Comparison of ENCODE assay signal across 19 mouse cellular contexts in genomic region chr9:122420195-122420756, GRCm38 (mm10).
DNase-seq lines count a peak whose midpoint lies in the region; ATAC-seq and TF ChIP-seq lines count a peak whose summit lies in the region.
"Had no signal": no experiment of that assay in that cellular context is flagged by ENCODE, and none has a peak within 500 bp of the region (broad histone marks: within the 10 kb centered on the region; RNA-seq: fewer than 3 reads in every experiment).

No protein-coding gene starts in this region.

- H3K9ac ChIP-seq in hindbrain, embryonic 12.5 days = no peak overlapping the region
- H3K9ac ChIP-seq: embryonic facial prominence, embryonic 15.5 days; forebrain, embryonic 12.5 days; heart, embryonic 13.5 days; intestine, embryonic 15.5 days; liver, embryonic 14.5 days; lung, embryonic 14.5 days had no signal

- ATAC-seq in hindbrain, embryonic 12.5 days (ENCODE audit: low FRiP score) = 0 out of 2 replicates have a peak, but pooled peaks have one; percentile 4

- no peak overlapping the region for H3K4me2 ChIP-seq in hindbrain, embryonic 12.5 days (replicated peaks)
- H3K4me2 ChIP-seq: forebrain, embryonic 12.5 days; heart, embryonic 13.5 days; intestine, embryonic 15.5 days; lung, embryonic 14.5 days; midbrain, embryonic 11.5 days had no signal

- no peak for TF ChIP-seq CTCF in bone marrow, adult 2 months (IDR thresholded peaks at IDR 0.05; ENCODE audit: control insufficient read depth, insufficient read depth, low read length)

- H3K27ac ChIP-seq in hindbrain, embryonic 12.5 days = no peak overlapping the region
- H3K27ac ChIP-seq in hindbrain, embryonic 10.5 days = no peak overlapping the region
- peak overlapping the region; percentile 26; the same call in 1 of the 2 replicates for H3K27ac ChIP-seq in bone marrow, adult 2 months (ENCODE audit: control insufficient read depth, insufficient read depth, low read depth, low read length, poor library complexity)
- H3K27ac ChIP-seq: embryonic facial prominence, embryonic 10.5 days; embryonic facial prominence, embryonic 15.5 days; forebrain, embryonic 12.5 days; heart, adult 2 months; heart, embryonic 13.5 days; hindbrain, postnatal 0 days; intestine, embryonic 15.5 days; kidney, postnatal 0 days; liver, embryonic 14.5 days had no signal

- peaks cover 2% of the 10 kb centered on the region; the same call in 1 of the 2 replicates for H3K4me1 ChIP-seq in hindbrain, embryonic 12.5 days
- peaks cover 6% of the 10 kb centered on the region; the same call in 1 of the 2 replicates for H3K4me1 ChIP-seq in hindbrain, embryonic 10.5 days (replicated peaks)
- peaks cover 4% of the 10 kb centered on the region; the same call in 1 of the 2 replicates for H3K4me1 ChIP-seq in bone marrow, adult 2 months (ENCODE audit: control insufficient read depth, insufficient read depth, low read length)
- H3K4me1 ChIP-seq: heart, embryonic 13.5 days; intestine, embryonic 15.5 days had no signal

- H3K4me3 ChIP-seq in hindbrain, embryonic 12.5 days = no peak overlapping the region
- no peak overlapping the region for H3K4me3 ChIP-seq in hindbrain, embryonic 10.5 days
- H3K4me3 ChIP-seq in bone marrow, adult 2 months (replicated peaks; ENCODE audit: control insufficient read depth, low read depth, low read length) = no peak overlapping the region
- H3K4me3 ChIP-seq: embryonic facial prominence, embryonic 10.5 days; embryonic facial prominence, embryonic 15.5 days; forebrain, embryonic 12.5 days; heart, adult 2 months; heart, embryonic 13.5 days; intestine, embryonic 15.5 days had no signal

- H3K36me3 ChIP-seq in hindbrain, embryonic 12.5 days = no peaks in the 10 kb centered on the region
- no peaks in the 10 kb centered on the region for H3K36me3 ChIP-seq in hindbrain, embryonic 10.5 days
- H3K36me3 ChIP-seq: embryonic facial prominence, embryonic 10.5 days; embryonic facial prominence, embryonic 15.5 days; forebrain, embryonic 12.5 days; heart, embryonic 13.5 days; intestine, embryonic 15.5 days had no signal

- peak; percentile 36 for DNase-seq in adrenal gland, adult 2 months
- no peak for DNase-seq in adrenal gland, adult 8-10 months
- DNase-seq in hindbrain, embryonic 10.5 days (ENCODE audit: low spot score) = no peak
- DNase-seq in lung, postnatal 36 days = peak; percentile 51
- DNase-seq in cerebellum, postnatal 25 days = no peak
- DNase-seq in urinary bladder, postnatal 14 days (ENCODE audit: low spot score) = no peak

- 73% methylated on average over 5 of the region's 5 CpGs for WGBS in hindbrain, embryonic 12.5 days
- 76% methylated on average over 5 of the region's 5 CpGs for WGBS in hindbrain, embryonic 10.5 days
- WGBS in bone marrow, adult 2 months = 61% methylated on average over 5 of the region's 5 CpGs

- H3K27me3 ChIP-seq in hindbrain, embryonic 12.5 days = peaks cover 10% of the 10 kb centered on the region; the same call in 1 of the 2 replicates
- 0 out of 2 replicates have a peak, but pooled peaks cover 8% of the 10 kb centered on the region for H3K27me3 ChIP-seq in hindbrain, embryonic 10.5 days (ENCODE audit: insufficient read depth, poor library complexity, severe bottlenecking)
- H3K27me3 ChIP-seq: intestine, embryonic 15.5 days had no signal

- no peak for TF ChIP-seq POLR2A in bone marrow, adult 2 months (IDR thresholded peaks at IDR 0.05; ENCODE audit: borderline replicate concordance, control insufficient read depth, low read depth, low read length)

- no peaks in the 10 kb centered on the region for H3K9me3 ChIP-seq in hindbrain, embryonic 12.5 days (replicated peaks)
- H3K9me3 ChIP-seq in hindbrain, embryonic 10.5 days = no peaks in the 10 kb centered on the region
- H3K9me3 ChIP-seq: embryonic facial prominence, embryonic 10.5 days; embryonic facial prominence, embryonic 15.5 days; forebrain, embryonic 12.5 days; heart, embryonic 13.5 days; intestine, embryonic 15.5 days had no signal

Comparison
In these comparisons a context has a peak if more than half of its experiments do, and no peak if none do; other contexts are left out.
1. DNase-seq: peak in adrenal gland, adult 2 months (single experiment) and lung, postnatal 36 days (single experiment); none in adrenal gland, adult 8-10 months (single experiment), hindbrain, embryonic 10.5 days (single experiment), cerebellum, postnatal 25 days (0 of 2) and urinary bladder, postnatal 14 days (single experiment).